Mouse (Mus musculus): ENCODE results near the gene Relch. TPM values are rescaled to one million over a fixed set of nuclear protein-coding genes. Genes with fewer than 3 reads are reported as not detected.
A peak's percentile ranks its signal among the peaks of the same experiment; 100 is the strongest.

Relch gene
- total and polyA plus RNA-seq, 3 experiments, result 29.2 to 41.9 (median 39.0) TPM

DNA sequence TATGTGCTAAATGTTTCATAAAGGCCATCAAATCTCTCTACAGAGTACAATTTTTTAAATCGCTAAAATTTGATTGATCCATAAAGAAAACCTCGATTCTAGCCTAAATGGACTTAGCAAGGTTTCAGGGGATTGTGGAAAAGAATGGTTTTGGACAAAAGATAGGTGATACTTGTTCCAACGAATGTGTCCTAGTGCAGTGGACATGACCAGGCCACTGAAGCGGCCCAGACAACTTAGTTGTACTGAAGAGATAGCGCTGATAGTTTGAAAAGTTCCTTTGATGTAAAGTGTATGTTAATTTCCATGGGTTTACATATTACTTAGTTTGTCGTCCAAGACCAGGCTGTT, 866 bp upstream of the Relch start (continued):
- TF ChIP-seq KAT2A (conservative IDR thresholded peaks at IDR 0.05; ENCODE audit: low read depth, low read length) (no peak), UBTF (IDR thresholded peaks at IDR 0.05; ENCODE audit: borderline replicate concordance, insufficient read depth, low read depth, low read length) (no peak), POLR2AphosphoS5 (IDR thresholded peaks at IDR 0.05; ENCODE audit: borderline replicate concordance, low read depth, low read length) (no peak), POLR2AphosphoS2 (IDR thresholded peaks at IDR 0.05; ENCODE audit: low read length) (no peak; the same call in 1 of the 2 replicates), POLR2A (IDR thresholded peaks at IDR 0.05; ENCODE audit: control insufficient read depth in 1 of 2, insufficient read depth in 1 of 2, low read depth in 1 of 2, low read length in 2 of 2, poor library complexity in 1 of 2) (no peak; a peak in 1 of 4 replicates), RCOR1 (IDR thresholded peaks at IDR 0.05; ENCODE audit: low read depth, low read length) (no peak), ZKSCAN1 (IDR thresholded peaks at IDR 0.05; ENCODE audit: low read depth, low read length) (no peak), NELFE (IDR thresholded peaks at IDR 0.05; ENCODE audit: low read depth, low read length) (no peak)

DNA sequence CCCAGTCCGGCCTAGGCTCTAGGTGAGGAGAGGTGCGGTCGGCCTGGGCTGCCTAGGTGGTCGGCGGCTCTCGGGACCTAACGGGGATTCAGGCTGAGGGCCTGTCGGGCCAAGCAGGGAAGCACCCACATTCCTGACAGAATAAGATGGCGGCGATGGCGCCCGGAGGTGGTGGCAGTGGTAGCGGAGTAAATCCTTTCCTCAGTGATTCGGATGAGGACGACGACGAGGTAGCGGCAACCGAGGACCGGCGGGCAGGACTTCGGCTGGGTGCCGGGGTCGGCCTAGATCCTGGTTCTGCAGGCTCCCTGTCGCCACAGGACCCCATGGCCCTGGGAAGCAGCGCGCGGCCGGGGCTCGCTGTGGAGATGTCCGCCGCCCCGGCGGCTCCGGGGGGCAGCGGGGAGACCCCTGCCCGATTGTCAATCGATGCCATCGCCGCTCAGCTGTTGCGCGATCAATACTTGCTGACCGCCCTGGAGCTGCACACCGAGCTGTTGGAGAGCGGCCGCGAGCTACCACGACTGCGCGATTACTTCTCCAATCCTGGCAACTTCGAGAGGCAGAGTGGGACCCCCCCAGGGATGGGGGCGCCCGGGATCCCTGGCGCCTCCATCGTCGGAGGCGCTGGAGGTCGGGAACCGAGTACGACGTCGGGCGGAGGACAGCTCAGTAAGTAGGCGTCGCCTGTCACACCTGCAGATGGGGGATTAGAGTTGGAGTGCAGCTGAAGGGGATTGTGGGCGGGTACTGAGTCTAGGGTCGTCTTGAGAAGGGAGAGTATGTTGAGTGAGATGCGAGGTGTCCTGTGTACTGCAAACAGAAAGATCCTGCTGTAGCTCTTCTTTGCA, 526 bp downstream of the Relch start:
- TF ChIP-seq POLR2A (IDR thresholded peaks at IDR 0.05; ENCODE audit: control insufficient read depth in 1 of 2, insufficient read depth in 1 of 2, low read depth in 1 of 2, low read length in 2 of 2, poor library complexity in 1 of 2) (peak in 1 of 2 experiments; percentile 71; a peak in 2 of 4 replicates), MXI1 (IDR thresholded peaks at IDR 0.05; ENCODE audit: low read depth, low read length) (peak; percentile 69), MYB (IDR thresholded peaks at IDR 0.05; ENCODE audit: low read depth, low read length) (no peak), UBTF (IDR thresholded peaks at IDR 0.05; ENCODE audit: borderline replicate concordance, insufficient read depth, low read depth, low read length) (peak; percentile 55; the same call in 1 of the 2 replicates)
- Histone ChIP-seq H3K27me3 (ENCODE audit: control insufficient read depth in 1 of 2, insufficient read depth in 2 of 2, low read length in 2 of 2) (no peaks in the 10 kb centered on the region), H3K36me3 (ENCODE audit: control insufficient read depth in 1 of 2, insufficient read depth in 2 of 2, low read length in 2 of 2) (peaks cover 0 to 36% of the 10 kb centered on the region in 2 experiments; a peak in 3 of 4 replicates), H3K4me1 (ENCODE audit: control insufficient read depth in 1 of 2, insufficient read depth in 2 of 2, low read length in 2 of 2) (peaks cover 4 to 26% of the 10 kb centered on the region in 2 experiments), H3K27ac (ENCODE audit: control insufficient read depth, low read depth, low read length) (peak overlapping the region; percentile 31; the same call in 1 of the 2 replicates), H3K79me2 (ENCODE audit: control insufficient read depth, insufficient read depth, low read length, poor library complexity) (peaks cover 48% of the 10 kb centered on the region), H3K9me3 (replicated peaks; ENCODE audit: insufficient read depth, low read length) (no peaks in the 10 kb centered on the region), H3K4me3 (ENCODE audit: control insufficient read depth in 1 of 2, insufficient read depth in 1 of 2, low read depth in 2 of 2, low read length in 2 of 2) (peak overlapping the region; percentile 79 to 95), H3K9ac (ENCODE audit: control insufficient read depth, low read depth, low read length, poor library complexity, severe bottlenecking) (peak overlapping the region; percentile 87)
- DNase-seq (ENCODE audit: low read depth, low spot score), result peak; percentile 58

DNA sequence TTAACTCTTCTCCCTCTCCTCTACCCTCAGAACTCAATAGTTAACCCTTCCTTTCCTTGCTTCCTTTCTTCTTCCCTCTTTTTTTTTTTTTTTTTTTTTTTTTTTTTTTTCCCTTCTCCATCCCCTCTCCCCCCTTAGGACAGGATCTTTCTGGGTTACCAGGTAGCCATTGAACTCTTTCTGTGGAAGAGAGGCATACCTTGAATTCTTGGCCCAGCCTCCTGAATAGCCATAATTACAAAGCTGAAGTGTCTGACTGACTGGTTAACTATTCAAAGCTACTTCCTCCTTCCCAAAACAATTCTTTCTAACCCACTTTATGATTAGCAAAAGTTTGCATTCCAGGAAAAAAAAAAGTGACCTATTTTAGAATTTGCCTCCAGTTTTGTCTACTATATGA, 6.0 kb downstream of the Relch start:
- TF ChIP-seq ZNF384 (IDR thresholded peaks at IDR 0.05; ENCODE audit: low read depth, low read length), result peak; percentile 65
- TF ChIP-seq MXI1 (IDR thresholded peaks at IDR 0.05; ENCODE audit: low read depth, low read length), result no peak
- Histone ChIP-seq H3K4me1 (ENCODE audit: control insufficient read depth in 1 of 2, insufficient read depth in 2 of 2, low read length in 2 of 2) (peaks cover 10 to 30% of the 10 kb centered on the region in 2 experiments), H3K27me3 (ENCODE audit: control insufficient read depth in 1 of 2, insufficient read depth in 2 of 2, low read length in 2 of 2) (no peaks in the 10 kb centered on the region), H3K9ac (ENCODE audit: control insufficient read depth, low read depth, low read length, poor library complexity, severe bottlenecking) (no peak overlapping the region), H3K27ac (ENCODE audit: control insufficient read depth, low read depth, low read length) (no peak overlapping the region), H3K4me3 (ENCODE audit: control insufficient read depth in 1 of 2, insufficient read depth in 1 of 2, low read depth in 2 of 2, low read length in 2 of 2) (no peak overlapping the region), H3K9me3 (replicated peaks; ENCODE audit: insufficient read depth, low read length) (no peaks in the 10 kb centered on the region), H3K36me3 (ENCODE audit: control insufficient read depth in 1 of 2, insufficient read depth in 2 of 2, low read length in 2 of 2) (peaks cover 5 to 57% of the 10 kb centered on the region in 2 experiments), H3K79me2 (ENCODE audit: control insufficient read depth, insufficient read depth, low read length, poor library complexity) (peaks cover 57% of the 10 kb centered on the region)
- DNase-seq (ENCODE audit: low read depth, low spot score), result no peak
